Mouse (Mus musculus) layer of hippocampus, adult 9-11 months (tissue): ENCODE measurements around the gene Nhs.
A peak's percentile ranks its signal among the peaks of the same experiment; 100 is the strongest.

ENCODE experiments used
- DNase-seq: peaks from one replicate; pipeline ENCODE4 v3.0.0; 2022

The Nhs gene

GRCm38 (mm10) chrX:162159637-162160611 lies at the start of gene Nhs:
Gene Nhs (minus strand): TSS chrX:162159730.
- no peak for DNase-seq

DNA sequence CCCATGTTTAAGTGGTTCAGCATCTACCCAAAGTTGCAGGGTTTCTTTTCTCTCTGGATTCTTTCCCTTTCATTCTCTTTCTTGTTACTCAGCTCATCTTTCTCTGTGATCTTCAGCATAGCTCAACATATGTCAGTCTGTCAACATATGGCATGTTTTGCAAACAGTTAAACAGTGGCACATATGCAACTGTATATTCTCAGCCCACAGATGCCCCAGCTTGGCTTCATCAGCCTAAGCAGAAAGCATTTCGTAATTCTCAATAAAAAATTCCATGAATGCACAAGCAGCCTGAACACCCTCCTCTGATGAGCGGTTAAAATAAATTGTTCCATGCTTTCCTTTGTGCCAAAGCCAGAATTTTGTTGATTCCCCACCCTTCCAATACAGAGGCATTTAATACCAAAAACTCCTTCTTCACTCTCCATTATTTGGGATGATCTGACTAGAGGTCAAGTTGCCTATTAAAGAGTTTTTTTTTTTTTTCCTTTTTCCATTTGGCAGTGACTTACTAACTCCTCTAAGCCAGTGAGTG lies 46.9 kb upstream of the Nhs start:
- peak; percentile 9 for DNase-seq

- DNase-seq, result no peak
Measured at GRCm38 (mm10) chrX:162158743-162159636, 540 bp downstream of the Nhs start.

DNA sequence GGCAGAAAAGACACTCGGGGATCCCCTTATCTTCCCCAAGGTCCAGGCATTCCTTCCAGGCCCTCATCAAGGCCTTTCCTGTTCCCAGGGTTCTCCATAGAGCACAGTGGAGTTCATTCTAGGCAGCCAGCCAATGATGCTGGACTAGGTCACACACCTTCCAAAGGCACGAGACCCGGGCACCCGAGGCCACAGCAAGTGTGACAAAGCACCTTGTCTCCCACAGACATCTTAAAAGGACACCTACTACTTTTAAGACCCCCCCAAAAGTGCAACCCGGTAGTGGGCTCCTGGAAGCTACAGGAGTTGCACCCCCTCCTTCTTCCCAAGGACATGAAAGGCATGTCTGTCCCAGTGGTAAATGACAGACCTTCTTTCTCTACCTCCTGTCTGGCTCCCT lies 1.4 kb downstream of the Nhs start:
- no peak for DNase-seq

GRCm38 (mm10) chrX:162137807-162138206 lies 21.7 kb downstream of the Nhs start:
- no peak for DNase-seq

- DNase-seq, result no peak
Measured at GRCm38 (mm10) chrX:162113257-162113656, 46.3 kb downstream of the Nhs start.

- no peak for DNase-seq
Measured at GRCm38 (mm10) chrX:162102802-162103434, 56.6 kb downstream of the Nhs start.

- no peak for DNase-seq
Measured at GRCm38 (mm10) chrX:162098364-162098763, 61.2 kb downstream of the Nhs start.

GRCm38 (mm10) chrX:162087291-162087690 lies 72.2 kb downstream of the Nhs start:
- DNase-seq, result peak; percentile 43

GRCm38 (mm10) chrX:162085897-162086200 lies 73.7 kb downstream of the Nhs start:
- no peak for DNase-seq

DNA sequence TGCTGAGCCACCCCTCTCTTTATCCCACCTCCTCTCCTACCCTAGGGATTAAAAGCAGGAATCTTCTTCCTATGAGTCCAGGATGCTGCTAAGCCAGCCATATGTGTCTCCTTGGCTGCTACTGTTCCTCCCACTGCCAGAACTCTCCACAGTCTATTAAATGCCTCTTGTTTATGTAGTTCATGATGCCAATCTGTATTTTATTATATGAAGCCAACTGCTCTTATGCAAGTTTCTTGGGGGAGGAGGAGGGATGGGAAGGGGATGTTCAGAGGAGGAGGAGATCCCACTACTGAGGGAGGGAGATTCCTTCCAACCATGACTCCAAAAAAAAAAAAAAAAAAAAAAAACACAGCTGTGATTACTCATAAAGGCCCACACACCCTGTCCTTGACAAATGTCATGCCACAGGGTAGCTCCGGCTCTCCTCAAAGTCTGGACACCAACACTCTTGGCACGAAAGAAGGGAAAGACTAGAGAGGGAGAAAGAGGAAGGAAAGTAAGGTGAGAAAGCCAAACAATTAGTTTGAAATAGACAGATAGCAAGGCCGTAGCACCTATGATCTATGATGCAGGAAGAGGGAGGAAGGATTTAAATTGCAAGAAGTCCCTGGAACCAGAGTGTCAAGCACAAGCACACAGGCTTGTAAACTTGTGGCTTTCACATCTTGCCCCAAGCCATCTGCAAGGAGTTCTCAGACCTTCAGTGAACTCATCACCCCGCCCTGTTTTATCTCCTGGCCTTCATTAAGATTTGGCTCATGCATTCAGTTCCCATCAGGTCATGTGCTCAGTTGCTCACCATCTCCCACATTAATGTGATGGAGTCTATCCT lies 74.3 kb downstream of the Nhs start:
- DNase-seq, result peak; percentile 24

DNA sequence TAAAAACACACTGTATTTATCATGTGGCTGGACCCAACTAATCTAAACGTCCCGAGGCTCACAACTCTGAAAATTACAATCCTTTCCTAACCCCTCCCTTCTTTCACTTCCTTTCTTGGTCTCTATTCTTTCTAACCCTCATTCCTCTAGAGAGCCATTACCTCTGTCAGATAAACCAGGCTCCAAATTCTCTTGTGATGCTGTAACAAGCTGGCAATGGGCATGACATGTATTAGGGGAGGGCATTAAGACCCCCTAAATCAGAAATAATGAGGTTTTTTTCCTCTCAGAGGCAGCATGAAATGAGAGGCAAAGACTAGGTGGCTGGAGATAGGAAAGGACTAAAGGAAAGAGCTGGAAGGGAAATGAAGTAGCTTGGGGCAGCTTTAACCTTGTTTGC lies 96.4 kb downstream of the Nhs start:
- DNase-seq, result no peak

DNA sequence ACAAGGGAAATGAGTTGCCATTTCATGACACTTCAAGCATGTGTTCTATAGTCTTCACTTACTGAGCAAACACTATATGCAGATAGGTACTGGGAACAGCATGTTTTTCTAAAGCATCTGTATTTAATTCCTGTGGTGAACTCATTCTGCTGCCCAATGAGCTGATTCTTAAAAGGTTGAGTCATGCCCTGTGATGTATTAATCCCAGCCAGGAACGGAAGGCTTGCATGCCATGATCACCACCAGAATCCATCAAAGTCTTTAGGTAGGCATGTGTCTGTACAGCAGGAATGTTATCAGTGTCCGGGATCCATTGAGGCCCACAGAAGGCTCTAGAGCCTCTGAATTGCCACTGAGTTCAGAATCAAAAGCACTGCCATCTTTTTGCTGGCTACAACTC lies 103.9 kb downstream of the Nhs start:
- no peak for DNase-seq

- no peak for DNase-seq
Measured at GRCm38 (mm10) chrX:162053566-162053965, 106.0 kb downstream of the Nhs start.

DNA sequence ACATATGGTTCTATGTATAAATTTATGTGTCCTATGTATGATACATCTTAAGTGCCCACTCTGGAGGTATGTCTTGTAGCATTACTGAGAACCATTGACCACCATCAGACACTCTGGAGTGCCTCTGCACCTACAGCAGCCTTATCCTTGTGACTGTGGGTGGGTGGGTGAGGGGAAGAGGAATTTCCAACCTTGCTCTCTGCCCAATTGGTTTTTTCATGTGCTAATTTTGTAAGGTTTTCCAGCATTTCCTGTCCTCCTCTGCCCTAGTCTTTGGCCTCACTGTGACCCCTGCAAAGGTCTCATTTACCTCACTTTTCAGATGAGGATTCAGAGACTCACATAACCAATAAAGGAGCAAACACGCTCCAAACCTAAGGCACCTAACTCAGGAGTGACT lies 107.0 kb downstream of the Nhs start:
- DNase-seq, result no peak

GRCm38 (mm10) chrX:162049616-162050015 lies 109.9 kb downstream of the Nhs start:
- no peak for DNase-seq

DNA sequence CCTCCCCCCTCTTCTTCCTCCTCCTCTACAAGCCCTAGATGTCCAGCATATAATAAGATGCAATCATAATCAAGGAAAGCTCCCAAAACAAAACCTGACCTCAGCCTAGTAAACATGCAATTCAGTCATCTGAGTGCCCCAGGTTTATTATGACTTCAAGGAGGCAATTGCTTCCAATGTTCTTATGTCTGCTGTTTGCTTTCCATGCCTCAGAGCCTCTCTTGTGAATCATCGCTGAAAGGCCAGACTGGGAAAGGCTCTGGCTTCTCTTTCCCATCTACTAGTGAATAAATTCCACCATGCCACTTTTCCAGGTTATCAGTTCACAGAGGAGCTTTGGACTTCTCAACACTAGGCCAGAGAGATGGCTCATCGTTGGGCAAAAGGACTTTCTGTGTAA lies 114.0 kb downstream of the Nhs start:
- no peak for DNase-seq

DNA sequence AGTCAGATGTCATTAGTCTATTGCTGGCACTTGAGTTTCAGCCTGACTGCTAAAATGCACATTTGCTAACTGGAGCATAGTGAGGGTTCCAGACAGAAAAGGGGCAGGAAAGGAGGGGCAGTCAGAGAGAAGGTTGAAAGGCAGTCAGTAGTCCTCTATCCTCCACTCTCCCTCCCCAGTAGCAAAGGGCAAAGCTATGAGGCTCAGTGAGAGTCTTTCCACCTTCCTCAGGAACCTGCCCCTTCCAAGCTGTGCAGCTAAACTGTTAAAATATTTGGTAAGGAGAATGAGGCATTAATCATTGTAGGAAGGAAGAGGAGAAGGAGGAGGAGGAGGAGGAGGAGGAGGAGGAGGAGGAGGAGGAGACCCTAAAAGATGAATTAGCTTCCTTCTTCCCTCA lies 115.4 kb downstream of the Nhs start:
- no peak for DNase-seq

- peak; percentile 4 for DNase-seq
Measured at GRCm38 (mm10) chrX:162025210-162025953, 134.1 kb downstream of the Nhs start.

DNA sequence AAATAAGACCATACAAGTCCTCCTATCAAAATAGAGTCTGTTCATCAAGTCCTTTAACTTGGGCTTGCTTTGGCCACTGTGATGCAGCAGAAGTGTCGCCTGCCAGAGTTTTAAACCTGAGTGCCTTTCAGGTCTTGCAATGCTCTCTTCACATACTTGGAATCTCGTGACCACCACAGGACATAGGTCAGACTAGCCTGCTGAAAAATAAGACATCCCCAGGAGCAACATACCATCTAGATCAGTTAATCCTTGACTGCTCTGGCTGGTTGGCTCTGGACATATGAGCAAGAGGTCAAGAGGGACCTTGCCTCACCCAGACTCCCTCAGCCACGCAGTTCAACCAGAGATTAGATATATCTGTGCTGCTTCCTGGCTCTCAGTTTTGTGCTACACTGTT lies 137.8 kb downstream of the Nhs start:
- DNase-seq, result no peak

DNA sequence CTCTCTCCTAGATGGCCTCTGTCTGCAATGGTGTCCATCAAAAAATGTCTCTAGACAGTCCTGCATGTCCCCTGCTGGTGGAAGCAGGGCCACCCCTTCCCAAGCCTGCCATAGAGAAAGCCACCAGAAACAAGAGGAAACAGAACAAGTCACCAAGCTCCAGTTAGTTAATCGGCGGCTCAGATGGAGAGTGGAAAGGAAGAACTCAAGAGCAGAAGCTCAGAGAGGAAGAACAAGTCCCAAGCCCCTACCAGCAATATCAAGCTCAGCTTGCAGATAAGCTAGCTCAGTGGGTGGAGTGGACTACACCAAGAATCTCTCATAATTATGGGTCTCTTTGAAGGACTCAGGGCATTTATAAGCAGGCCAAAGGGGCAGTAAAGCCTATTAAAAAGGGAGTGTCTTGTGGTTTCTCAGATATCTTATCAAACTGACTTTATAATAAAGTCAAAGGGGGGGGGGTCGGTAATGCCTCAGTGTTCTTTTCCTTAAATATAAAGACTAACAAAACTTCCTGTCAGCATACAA lies 139.4 kb downstream of the Nhs start:
- DNase-seq, result no peak
